Mouse (Mus musculus) cortical plate, adult 2 months (tissue): Measurements from ENCODE around the gene Zfp619. TPM values are rescaled to one million over a fixed set of nuclear protein-coding genes. Genes with fewer than 3 reads are reported as not detected.

Experiments
- polyA plus RNA-seq: library from polyadenylated mRNA; depleted of rRNA; stranded (reverse); fragments of >200 nt; gene quantifications from 2 replicates; pipeline ENCODE4 v1.2.3, GENCODE M21; 2012; rRNA removed

Zfp619 gene
- polyA plus RNA-seq, 1 experiment = 2.1 TPM

Other genes starting within 250 kb of the Zfp619 start
- not detected in 2 replicates for gene Gm5114, start 104.6 kb upstream of the Zfp619 start, polyA plus RNA-seq